Mouse (Mus musculus): ENCODE measurements around the gene Gan.

Gene Gan

DNA sequence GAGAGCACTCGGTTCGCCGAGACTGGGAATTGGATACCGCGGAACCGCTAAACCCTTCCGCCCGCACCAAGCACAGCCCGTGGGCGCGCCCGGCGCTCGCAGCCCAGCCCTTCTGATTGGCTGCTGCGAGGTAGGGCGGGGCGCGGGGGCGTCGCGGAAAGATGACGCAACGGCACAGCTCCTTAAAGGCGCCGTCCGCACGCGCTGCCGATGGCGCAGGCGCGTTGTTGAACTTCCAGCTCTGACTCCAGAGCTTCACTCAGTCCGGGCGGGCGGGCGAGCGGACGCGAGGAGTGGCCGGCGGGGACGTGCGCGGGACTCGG lies 205 bp upstream of the Gan start:
- DNase-seq (ENCODE audit: low read depth, low spot score), result peak; percentile 92

DNA sequence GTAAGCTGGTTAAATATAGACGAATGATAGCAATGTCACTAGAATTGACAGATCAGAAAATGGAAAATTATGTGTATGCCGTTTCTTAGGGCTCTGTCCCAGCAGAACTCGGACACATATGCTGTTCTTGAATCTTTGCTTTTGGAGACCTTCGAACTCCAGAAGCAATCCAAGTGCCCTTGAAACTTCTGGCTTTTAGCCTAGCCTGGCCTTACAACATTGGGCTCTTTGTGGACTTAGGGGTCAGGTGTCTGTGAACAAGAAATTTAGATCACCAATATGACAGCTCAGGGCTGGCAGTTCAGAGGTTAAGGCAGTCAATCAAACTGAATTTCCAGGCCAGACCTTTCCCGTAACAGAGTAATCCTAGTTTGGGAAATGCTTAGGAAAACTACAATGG lies 1.1 kb downstream of the Gan start:
- DNase-seq (ENCODE audit: low read depth, low spot score), result no peak

DNA sequence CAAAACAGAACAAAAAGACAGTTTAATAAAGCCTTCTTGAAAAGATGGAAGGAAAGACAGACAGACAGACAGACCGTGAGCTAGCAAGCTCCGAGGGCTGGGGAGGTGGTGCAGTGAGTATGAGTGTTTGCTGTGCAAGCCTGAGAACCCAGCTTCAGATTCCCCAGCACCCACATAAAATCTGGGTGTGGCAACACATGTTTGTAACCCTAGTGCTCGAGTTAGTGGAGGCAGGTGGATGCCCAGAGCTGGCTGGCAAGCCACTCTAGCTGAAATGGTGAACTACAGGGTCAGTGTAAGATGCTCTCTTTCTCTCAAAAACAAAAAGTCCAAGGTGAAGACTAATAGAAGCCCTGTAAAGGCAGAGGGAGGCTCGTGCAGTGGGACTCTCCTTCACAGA lies 7.0 kb downstream of the Gan start:
- no peak for DNase-seq (ENCODE audit: low read depth, low spot score)

GRCm38 (mm10) chr8:117165542-117165941 lies 7.6 kb downstream of the Gan start:
- DNase-seq (ENCODE audit: low read depth, low spot score), result no peak

DNA sequence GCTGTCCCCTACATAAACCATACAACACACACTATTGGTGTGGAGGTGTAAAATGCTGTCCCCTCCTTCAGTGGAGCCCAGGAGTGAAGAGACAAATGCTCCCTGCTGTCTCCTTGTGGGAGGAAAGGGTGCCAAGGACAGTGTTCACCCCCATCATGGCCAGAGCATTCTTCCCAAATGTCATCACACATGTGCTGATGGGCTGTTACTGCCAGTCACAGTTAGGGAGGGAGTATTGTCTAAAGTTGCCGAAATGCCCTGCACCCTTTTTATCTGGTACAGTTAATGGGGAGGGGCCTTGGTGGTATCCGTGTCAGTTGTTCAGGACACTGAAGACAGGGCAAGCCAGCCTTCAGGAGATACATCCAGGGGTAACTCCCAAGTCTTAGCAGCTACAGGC lies 8.6 kb downstream of the Gan start:
- no peak for DNase-seq (ENCODE audit: low read depth, low spot score)

GRCm38 (mm10) chr8:117167243-117167883 lies 9.4 kb downstream of the Gan start:
- no peak for DNase-seq (ENCODE audit: low read depth, low spot score)

DNA sequence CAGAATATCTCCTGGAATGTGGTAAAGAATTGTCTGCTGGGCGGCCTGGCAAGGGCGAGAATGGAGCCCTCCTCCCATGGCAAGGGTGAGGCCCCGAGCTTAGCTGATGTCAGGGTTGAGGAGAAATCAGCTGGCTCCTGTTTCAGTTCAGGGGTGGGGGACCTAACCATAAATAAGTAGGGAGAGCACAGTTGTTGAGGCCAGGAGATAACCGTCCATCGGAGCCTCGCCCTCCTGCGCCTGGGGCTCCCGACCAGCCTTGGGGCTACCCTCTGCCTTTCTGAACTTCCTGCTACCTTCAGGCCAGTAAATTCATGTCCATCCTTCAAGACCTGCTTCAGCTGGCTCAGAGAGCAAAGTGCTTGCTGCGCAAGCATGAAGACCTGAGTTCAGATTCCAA lies 10.4 kb downstream of the Gan start:
- DNase-seq (ENCODE audit: low read depth, low spot score), result no peak

DNA sequence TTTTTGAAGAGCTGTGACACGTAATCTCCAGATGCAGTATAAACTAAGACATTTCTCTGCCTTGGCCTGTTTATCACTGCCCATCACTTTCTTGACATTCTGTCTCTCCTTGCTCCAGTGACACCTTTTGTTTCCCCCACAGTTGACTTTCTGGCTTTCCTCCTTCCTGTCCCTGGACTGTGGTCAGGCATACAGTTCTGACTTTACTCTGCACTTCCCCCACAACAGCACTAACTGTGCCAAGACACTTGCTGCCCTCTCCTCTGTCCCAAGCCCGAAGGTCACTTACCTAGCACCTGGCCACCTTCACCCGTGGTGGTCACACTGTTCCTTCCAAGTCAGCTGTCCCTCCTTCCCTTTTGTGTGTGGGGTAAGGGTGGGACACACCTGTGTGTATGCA lies 13.9 kb downstream of the Gan start:
- no peak for DNase-seq (ENCODE audit: low read depth, low spot score)

GRCm38 (mm10) chr8:117172904-117173303 lies 15.0 kb downstream of the Gan start:
- no peak for DNase-seq (ENCODE audit: low read depth, low spot score)

DNA sequence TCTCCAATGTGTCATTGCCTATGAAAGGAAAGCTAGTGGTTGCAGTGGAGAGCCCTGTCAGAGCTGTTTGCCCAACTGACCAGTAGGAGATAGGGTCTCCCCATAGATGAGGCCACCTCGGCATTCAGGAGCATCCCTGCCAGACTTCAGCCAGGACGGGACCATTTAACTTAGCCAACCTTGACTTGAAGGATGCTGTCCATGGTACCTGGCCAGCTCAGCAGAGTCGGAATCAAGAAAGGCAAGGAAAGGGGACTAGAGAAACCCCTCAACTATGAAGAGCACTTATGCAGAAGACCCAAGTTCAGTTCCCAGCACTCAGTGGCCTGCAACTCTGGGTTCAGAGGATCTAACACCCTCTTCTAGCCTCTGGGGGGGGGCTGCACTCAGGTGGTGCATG lies 15.8 kb downstream of the Gan start:
- no peak for DNase-seq (ENCODE audit: low read depth, low spot score)

DNA sequence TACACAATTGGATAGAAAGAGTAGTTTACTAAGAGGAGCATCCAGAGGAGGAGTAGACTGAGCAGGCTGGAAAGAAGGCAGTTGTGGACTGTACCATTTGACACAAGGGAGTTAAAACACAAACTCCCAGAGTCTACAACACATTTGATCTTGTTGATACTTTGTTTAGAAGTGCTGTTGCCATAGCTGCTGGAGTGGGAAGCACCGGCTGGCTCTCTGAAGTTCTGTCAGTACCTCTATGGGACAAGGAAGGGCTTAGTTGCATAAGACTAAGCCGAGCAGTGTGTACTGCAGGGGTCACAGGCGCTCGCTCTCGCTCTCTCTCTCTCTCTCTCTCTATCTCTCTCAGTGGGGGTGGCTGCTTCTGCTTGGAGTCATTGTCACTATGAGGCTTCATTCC lies 16.6 kb downstream of the Gan start:
- DNase-seq (ENCODE audit: low read depth, low spot score), result no peak

DNA sequence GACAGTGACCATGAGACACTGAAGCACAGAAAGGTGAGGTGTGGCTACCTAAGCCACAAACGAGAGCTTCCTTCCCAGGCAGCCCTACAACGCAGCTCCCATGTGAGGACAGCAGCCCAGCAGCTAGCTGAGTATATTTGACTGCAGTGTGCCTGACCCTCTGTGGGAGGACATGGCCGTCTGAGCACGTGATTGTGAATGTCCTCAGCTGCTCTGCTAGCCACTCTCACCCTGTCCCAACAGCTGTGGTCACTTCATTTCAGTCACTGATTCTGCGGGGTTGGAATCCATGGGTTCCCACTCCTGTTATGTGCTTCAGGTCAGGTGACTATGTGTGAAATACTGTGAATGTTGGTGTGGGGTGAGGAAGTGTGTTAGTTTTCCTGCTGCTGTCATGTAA lies 18.4 kb downstream of the Gan start:
- no peak for DNase-seq (ENCODE audit: low read depth, low spot score)

GRCm38 (mm10) chr8:117177236-117177635 lies 19.3 kb downstream of the Gan start:
- DNase-seq (ENCODE audit: low read depth, low spot score), result no peak

DNA sequence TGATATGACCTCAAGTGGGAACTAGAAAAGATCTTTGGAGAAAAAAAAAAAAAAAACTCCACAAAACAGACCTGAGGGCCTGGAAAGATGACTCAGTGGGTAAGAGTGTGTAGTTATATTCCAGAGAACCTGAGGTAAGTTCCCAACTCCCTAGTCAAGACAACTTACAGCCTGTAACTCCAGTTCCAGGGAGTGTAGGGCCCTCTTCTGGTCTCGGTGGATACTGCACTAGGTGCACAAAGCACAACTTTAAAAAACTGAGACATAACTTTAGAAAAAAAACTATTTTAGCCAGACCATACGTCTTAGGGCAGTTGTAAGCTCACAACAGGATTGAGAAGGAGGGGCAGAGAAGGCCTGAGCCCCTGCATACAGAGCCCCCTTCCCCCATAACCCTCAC lies 20.1 kb downstream of the Gan start:
- DNase-seq (ENCODE audit: low read depth, low spot score), result no peak

GRCm38 (mm10) chr8:117178676-117179075 lies 20.7 kb downstream of the Gan start:
- no peak for DNase-seq (ENCODE audit: low read depth, low spot score)

DNA sequence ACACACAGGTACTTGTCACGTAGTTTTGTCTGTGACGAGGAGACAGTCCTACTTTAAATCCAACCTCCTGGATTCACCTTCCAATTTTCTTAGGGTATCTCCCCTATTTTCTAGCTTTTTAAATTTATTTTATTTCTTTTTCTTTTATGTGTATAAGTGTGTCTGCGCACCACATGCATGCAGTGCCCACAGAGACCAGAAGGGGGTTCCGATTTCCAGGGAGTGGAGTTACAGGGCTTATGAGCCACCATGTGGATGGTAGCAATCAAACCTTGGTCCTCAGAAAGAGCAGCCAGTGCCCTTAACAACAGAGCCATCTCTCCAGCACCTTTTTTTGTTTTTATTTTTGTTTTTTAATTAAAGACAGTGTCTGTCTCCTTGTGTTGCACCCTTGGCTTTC lies 24.8 kb downstream of the Gan start:
- no peak for DNase-seq (ENCODE audit: low read depth, low spot score)

DNA sequence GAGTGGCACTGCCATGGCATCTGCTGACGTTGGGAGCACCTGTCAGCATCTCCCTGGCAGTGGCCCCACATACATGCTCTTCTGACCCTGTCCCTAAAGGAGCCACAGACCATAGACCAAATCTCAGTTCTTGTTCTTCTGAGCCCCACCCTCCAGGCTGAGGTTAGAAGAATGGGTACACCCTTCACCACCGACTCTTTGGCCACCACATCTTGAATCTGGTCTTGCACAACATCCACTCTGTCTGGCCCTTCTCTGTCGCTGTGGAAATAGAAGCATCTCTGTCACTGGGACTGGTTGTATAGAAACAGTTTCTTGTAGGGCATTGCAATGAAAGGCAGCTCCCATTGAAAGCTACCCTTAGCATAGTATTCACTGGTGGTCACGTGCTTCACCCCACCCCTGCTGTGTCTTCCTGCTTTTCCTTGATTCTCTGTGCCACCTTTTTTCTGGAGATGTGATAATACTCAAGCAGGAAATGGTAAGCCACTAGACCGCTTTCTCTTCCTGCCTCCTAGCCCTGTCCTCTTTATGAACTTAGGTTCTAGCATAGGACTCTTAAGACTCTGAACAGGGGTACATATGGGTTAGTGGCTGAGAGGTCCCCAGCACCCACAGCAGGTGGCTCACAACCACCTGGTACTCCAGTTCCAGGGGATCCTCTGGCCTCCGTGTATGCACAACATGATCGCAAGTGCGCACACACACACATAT lies 25.9 kb downstream of the Gan start:
- no peak for DNase-seq (ENCODE audit: low read depth, low spot score)

GRCm38 (mm10) chr8:117194355-117194754 lies 36.4 kb downstream of the Gan start:
- no peak for DNase-seq (ENCODE audit: low read depth, low spot score)

GRCm38 (mm10) chr8:117196593-117196992 lies 38.7 kb downstream of the Gan start:
- DNase-seq (ENCODE audit: low read depth, low spot score), result peak; percentile 85

DNA sequence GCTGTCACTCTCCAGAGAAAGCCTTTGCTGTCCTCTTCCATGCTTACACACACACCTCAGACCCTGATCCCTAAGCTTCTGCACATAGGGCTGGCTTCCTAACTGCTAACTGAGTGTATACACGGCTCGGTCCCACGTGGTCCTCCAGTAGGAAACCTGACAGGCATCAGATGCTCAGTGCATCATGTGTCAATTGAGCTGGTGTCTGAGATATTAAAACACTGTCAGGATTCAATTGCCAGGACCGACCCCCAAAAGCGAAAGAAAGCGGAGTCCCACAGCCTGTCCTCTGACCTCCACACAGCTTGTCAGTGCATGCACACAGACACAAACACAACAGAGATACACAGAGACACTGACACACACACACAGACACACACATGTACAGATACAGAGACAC lies 39.6 kb downstream of the Gan start:
- no peak for DNase-seq (ENCODE audit: low read depth, low spot score)

GRCm38 (mm10) chr8:117198141-117198935 lies 40.4 kb downstream of the Gan start:
- peak; percentile 76 for DNase-seq (ENCODE audit: low read depth, low spot score)

DNA sequence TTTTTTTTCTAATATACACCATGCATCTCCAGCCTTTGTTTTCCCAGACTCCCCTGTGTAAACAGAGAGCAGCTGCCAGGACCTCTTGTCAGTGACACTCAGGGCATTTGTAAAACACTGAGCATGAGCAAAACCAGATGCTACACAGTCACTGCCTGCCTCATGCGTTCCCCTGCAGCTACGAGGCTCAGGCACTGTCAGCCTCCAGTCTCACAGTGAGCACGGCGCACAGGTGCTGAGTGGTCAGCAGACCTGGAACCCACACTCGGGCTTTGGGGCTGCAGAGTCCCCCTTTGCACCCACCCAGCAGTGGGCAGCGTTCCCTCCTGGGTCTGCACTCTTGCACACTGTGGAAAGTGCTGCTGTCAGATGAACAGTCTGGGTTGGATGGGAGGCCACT lies 41.7 kb downstream of the Gan start:
- DNase-seq (ENCODE audit: low read depth, low spot score), result peak; percentile 19

DNA sequence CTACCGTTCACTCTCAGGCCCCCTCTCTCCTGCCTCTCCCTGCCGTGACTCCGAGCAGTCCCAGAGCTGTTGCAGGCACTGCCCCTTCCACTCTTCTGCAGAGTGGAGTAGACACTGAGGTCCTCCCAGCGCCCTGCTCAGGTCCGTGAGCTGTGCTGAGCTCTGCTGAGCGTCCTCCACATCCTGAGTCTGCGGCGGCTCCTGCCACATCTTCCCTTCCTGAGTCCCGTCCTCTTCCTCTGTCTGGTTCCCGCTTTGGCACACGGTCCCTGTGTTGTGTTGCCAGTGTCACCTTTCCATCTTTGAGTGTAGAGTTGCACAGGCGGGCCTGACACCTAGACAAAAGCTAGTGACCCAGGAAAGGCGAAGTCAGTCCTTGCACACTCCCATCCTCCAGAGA lies 42.4 kb downstream of the Gan start:
- DNase-seq (ENCODE audit: low read depth, low spot score), result no peak
